Mouse (Mus musculus) small intestine, adult 2 months (tissue): Measurements from ENCODE around the gene Itgb1bp1.

Experiments
- CTCF ChIP-seq: fragments of 200-500 bp; IDR thresholded peaks from 2 replicates; pipeline ENCODE4 v1.5.1; 2012; ENCODE audit warnings: low read depth, mild to moderate bottlenecking, control low read depth, inconsistent platforms, low read length, moderate library complexity, mixed read lengths; ENCODE audit not compliant: insufficient replicate concordance, insufficient read length; ENCODE audit errors: extremely low read depth
- POLR2A ChIP-seq: fragments of 200-500 bp; IDR thresholded peaks from 2 replicates; pipeline ENCODE4 v1.6.1; 2012; ENCODE audit warnings: low read depth, mild to moderate bottlenecking, control low read depth, inconsistent platforms, low read length, moderate library complexity

DNA sequence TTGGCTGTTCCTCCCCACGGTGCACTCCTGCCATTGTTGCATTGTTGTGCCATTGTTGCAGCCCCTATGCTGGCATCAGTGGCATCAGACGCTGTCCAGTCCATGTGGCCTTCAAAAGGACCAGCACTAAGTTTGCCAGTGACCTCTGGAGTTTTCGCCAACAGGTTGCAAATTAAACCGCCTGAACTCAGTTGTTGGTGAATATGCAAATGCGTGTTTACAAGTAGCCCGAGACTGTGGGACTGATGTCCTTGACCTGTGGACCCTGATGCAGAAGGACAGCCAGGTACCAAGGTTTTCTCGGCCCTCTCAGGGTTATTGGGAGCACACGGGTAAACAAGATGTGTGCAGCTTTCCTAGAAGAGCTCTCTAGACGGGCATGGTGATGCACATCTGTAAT is 35.1 kb upstream of the Itgb1bp1 start:
- no peak for TF ChIP-seq CTCF
- TF ChIP-seq POLR2A, result no peak
